Mouse (Mus musculus) limb, embryonic 11.5 days (tissue): Measurements from ENCODE around the gene Bora. TPM values are rescaled to one million over a fixed set of nuclear protein-coding genes. Genes with fewer than 3 reads are reported as not detected.
"Not testable (repeated sequence)": the region's sequence is repeated elsewhere in the genome, so short reads cannot be mapped to it uniquely, and the experiment has no call there.

Experiments
- ATAC-seq: fragments of 200-750 bp; cut with Nextera tagmentation; 2 replicates; pipeline ENCODE4 v1.8.0; 2017; ENCODE audit warnings: low read depth; ENCODE audit not compliant: insufficient number of reproducible peaks, low FRiP score, low TSS enrichment
- DNase-seq: peaks from one replicate; pipeline ENCODE4 v3.0.0-alpha.2; 2015; ENCODE audit warnings: low spot score
- H3K27ac ChIP-seq: fragments of 300-500 bp; sonication (generic); replicated peaks from 2 replicates; pipeline ENCODE4 v1.5.1; 2014; ENCODE audit warnings: low read depth, mild to moderate bottlenecking, low read length
- H3K27me3 ChIP-seq: fragments of 300-500 bp; sonication (generic); 2 replicates; pipeline ENCODE4 v1.6.1; 2014; ENCODE audit warnings: mild to moderate bottlenecking, low read length, mixed read lengths; ENCODE audit not compliant: control insufficient read depth, insufficient read depth
- H3K36me3 ChIP-seq: fragments of 300-500 bp; sonication (generic); 2 replicates; pipeline ENCODE4 v1.6.1; 2014; ENCODE audit warnings: mild to moderate bottlenecking, low read length, moderate library complexity, mixed read lengths; ENCODE audit not compliant: control insufficient read depth, insufficient read depth
- H3K4me1 ChIP-seq: fragments of 300-500 bp; sonication (generic); 2 replicates; pipeline ENCODE4 v1.6.1; 2014; ENCODE audit warnings: low read length, mixed read lengths; ENCODE audit not compliant: control insufficient read depth, insufficient read depth
- H3K4me2 ChIP-seq: fragments of 300-500 bp; sonication (generic); 2 replicates; pipeline ENCODE4 v1.6.1; 2014; ENCODE audit warnings: low read depth, mild to moderate bottlenecking, moderate library complexity; ENCODE audit not compliant: severe bottlenecking
- H3K4me3 ChIP-seq: fragments of 300-500 bp; sonication (generic); 2 replicates; pipeline ENCODE4 v1.5.1; 2014; ENCODE audit warnings: low read depth, low read length
- H3K9ac ChIP-seq: fragments of 300-500 bp; sonication (generic); 2 replicates; pipeline ENCODE4 v1.6.1; 2014; ENCODE audit warnings: mild to moderate bottlenecking, low read length
- H3K9me3 ChIP-seq: fragments of 300-500 bp; sonication (generic); 2 replicates; pipeline ENCODE4 v1.6.1; 2016; ENCODE audit warnings: low read length; ENCODE audit not compliant: control insufficient read depth
- WGBS: fragments of 180-500 bp; shearing (Covaris S2); extraction: QIAGEN DNeasy Blood & Tissue Kit; methylation state at CpG from one replicate; pipeline ENCODE4 v1.1.7; 2014; 5-methylcytosine and 5-hydroxymethylcytosine counted together
- polyA plus RNA-seq: library from polyadenylated mRNA; unstranded; fragments of >200 nt; fragmentation: Nextera tagmentation; extraction: Ambion mirVana; gene quantifications from 2 replicates; pipeline ENCODE4 v1.2.1, GENCODE M21; 2014

Gene Bora
- polyA plus RNA-seq, 1 experiment from 2014 or later = 94.8 TPM

GRCm38 (mm10) chr14:99031337-99031873 lies 14.6 kb upstream of the Bora start:
- H3K4me3 ChIP-seq = no peak overlapping the region
- no peak overlapping the region for H3K27ac ChIP-seq
- no peak for ATAC-seq
- WGBS = 86% methylated on average over 5 of the region's 5 CpGs
- H3K9ac ChIP-seq = no peak overlapping the region
- H3K27me3 ChIP-seq = no peaks in the 10 kb centered on the region
- H3K4me2 ChIP-seq = no peak overlapping the region
- H3K4me1 ChIP-seq = no peaks in the 10 kb centered on the region
- DNase-seq = peak; percentile 18
- H3K36me3 ChIP-seq = peaks cover 2% of the 10 kb centered on the region; the same call in 1 of the 2 replicates
- H3K9me3 ChIP-seq = no peaks in the 10 kb centered on the region

DNA sequence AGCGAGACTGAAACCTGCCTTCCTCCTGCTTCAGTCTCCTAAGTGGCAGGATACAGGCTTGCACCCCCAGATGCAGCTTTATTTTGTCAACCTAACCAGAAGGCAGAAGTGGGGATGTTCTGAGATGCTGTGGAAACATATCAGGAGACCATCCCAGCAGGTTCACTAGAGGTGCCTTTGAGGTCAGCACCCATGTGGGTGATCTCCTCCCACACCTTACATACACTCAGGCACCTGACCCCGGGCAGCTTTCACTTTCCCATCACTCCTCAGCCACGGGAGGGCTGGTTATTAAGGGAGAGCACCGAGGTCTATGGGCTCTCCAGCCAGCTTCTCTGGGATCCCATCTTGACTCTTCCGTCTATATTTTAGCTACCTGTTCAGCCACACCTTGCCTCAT lies 13.4 kb upstream of the Bora start:
- 81% methylated on average over 5 of the region's 5 CpGs for WGBS
- no peak overlapping the region for H3K27ac ChIP-seq

GRCm38 (mm10) chr14:99034851-99035250 lies 11.2 kb upstream of the Bora start:
- not testable (repeated sequence) for H3K4me1 ChIP-seq, H3K4me2 ChIP-seq, DNase-seq, H3K9me3 ChIP-seq, H3K4me3 ChIP-seq, H3K36me3 ChIP-seq, H3K27me3 ChIP-seq, ATAC-seq, H3K27ac ChIP-seq, H3K9ac ChIP-seq
- 94% methylated on average over 8 of the region's 8 CpGs for WGBS

More for the DNA sequence above, 13.4 kb upstream of the Bora start:
- no peaks in the 10 kb centered on the region for H3K27me3 ChIP-seq
- no peak overlapping the region for H3K4me3 ChIP-seq
- H3K9ac ChIP-seq = no peak overlapping the region
- ATAC-seq = no peak
- peaks cover 2% of the 10 kb centered on the region; the same call in 1 of the 2 replicates for H3K36me3 ChIP-seq
- H3K4me2 ChIP-seq = no peak overlapping the region
- no peaks in the 10 kb centered on the region for H3K4me1 ChIP-seq
- no peaks in the 10 kb centered on the region for H3K9me3 ChIP-seq
- peak; percentile 20 for DNase-seq

DNA sequence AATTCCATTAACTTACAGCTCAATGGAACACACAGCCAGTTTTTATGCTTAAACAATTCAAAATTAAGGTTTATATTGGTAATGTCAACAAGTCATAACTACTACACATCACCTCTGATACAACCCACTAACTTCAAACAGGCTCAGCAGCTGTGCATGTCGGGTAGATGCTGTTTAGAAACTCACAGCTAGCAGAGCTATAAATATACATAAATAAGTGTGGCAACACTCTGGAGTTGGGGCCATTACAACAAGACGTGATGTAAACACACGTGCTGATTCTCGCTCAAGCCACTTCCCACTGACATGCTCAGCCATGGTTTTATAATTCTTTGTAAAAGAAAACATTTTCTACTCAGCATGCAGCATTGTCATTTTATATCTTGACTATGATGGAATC lies 10.0 kb upstream of the Bora start:
- H3K4me3 ChIP-seq = no peak overlapping the region

GRCm38 (mm10) chr14:99037703-99038102 lies 8.3 kb upstream of the Bora start:
- H3K36me3 ChIP-seq = peaks cover 2% of the 10 kb centered on the region; the same call in 1 of the 2 replicates
- H3K27ac ChIP-seq = no peak overlapping the region
- ATAC-seq (no peak), DNase-seq (no peak)
- no peaks in the 10 kb centered on the region for H3K9me3 ChIP-seq
- H3K9ac ChIP-seq = no peak overlapping the region
- H3K4me1 ChIP-seq = no peaks in the 10 kb centered on the region
- no peak overlapping the region for H3K4me2 ChIP-seq
- H3K4me3 ChIP-seq = no peak overlapping the region
- no peaks in the 10 kb centered on the region for H3K27me3 ChIP-seq
- WGBS = 95% methylated on average over 2 of the region's 2 CpGs

More for the DNA sequence above, 10.0 kb upstream of the Bora start:
- H3K4me2 ChIP-seq = no peak overlapping the region
- DNase-seq (no peak), ATAC-seq (no peak)
- no peak overlapping the region for H3K9ac ChIP-seq
- H3K27ac ChIP-seq = no peak overlapping the region
- H3K9me3 ChIP-seq = no peaks in the 10 kb centered on the region
- H3K27me3 ChIP-seq = no peaks in the 10 kb centered on the region
- H3K4me1 ChIP-seq = no peaks in the 10 kb centered on the region
- H3K36me3 ChIP-seq = peaks cover 2% of the 10 kb centered on the region; the same call in 1 of the 2 replicates
- WGBS = 72% methylated on average over 4 of the region's 4 CpGs

DNA sequence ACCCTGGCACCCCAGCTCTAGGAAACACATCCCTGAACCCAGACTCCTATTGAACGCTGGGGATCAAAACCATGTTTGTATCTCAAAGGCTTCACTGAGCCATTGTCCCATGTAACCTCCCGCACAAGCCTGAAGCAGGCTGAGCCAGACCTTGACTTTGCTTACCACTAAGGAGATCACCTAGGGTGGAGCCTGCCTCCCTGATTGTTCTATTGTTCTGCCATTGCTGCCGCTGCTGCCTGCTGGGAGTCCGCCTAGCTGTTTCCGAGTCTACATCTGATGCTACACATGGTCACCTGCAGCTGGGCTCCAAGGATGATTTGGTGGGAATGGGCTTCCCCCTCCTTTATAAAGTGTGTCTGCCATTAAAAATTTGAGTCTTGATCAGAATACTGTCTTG lies 6.7 kb upstream of the Bora start:
- DNase-seq = peak; percentile 15
- not testable (repeated sequence) for H3K27me3 ChIP-seq, H3K9ac ChIP-seq, H3K36me3 ChIP-seq, H3K27ac ChIP-seq, H3K4me3 ChIP-seq, H3K4me2 ChIP-seq, ATAC-seq, H3K4me1 ChIP-seq, H3K9me3 ChIP-seq
- WGBS = 88% methylated on average over 5 of the region's 5 CpGs

GRCm38 (mm10) chr14:99041416-99041815 lies 4.6 kb upstream of the Bora start:
- Histone ChIP-seq H3K36me3 (no peaks in the 10 kb centered on the region), H3K4me1 (peaks cover 9% of the 10 kb centered on the region), H3K27me3 (no peaks in the 10 kb centered on the region), H3K27ac (no peak overlapping the region), H3K9me3 (no peaks in the 10 kb centered on the region), H3K4me2 (no peak overlapping the region), H3K4me3 (no peak overlapping the region), H3K9ac (no peak overlapping the region)
- DNase-seq (no peak), ATAC-seq (no peak)
- WGBS = 77% methylated on average over 4 of the region's 4 CpGs

DNA sequence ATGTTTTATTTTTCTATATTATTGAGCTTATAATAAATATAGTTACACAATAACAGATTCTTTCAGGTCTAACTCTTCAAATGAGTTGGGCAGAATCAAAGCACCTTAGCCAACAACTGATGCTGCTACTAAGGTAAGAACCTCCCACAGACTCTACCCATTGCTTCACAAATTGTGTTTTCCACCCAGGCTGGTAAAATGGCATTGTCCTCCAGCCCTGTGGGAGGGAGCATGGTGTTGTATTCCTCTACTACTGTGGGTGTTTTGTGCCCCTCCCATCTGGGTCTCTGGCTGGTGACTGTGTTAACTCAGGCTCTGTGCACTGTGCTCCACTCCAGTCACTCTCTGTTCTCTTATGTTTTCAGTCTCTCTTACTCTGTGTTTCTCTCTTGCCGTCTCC lies 2.5 kb upstream of the Bora start:
- Histone ChIP-seq H3K4me1 (peaks cover 9% of the 10 kb centered on the region), H3K4me3 (no peak overlapping the region), H3K9me3 (no peaks in the 10 kb centered on the region), H3K27ac (no peak overlapping the region), H3K9ac (no peak overlapping the region), H3K27me3 (no peaks in the 10 kb centered on the region), H3K36me3 (no peaks in the 10 kb centered on the region), H3K4me2 (peak overlapping the region; percentile 47; the same call in 1 of the 2 replicates)
- DNase-seq = no peak
- 65% methylated on average over 1 of the region's 1 CpGs for WGBS
- no peak for ATAC-seq

DNA sequence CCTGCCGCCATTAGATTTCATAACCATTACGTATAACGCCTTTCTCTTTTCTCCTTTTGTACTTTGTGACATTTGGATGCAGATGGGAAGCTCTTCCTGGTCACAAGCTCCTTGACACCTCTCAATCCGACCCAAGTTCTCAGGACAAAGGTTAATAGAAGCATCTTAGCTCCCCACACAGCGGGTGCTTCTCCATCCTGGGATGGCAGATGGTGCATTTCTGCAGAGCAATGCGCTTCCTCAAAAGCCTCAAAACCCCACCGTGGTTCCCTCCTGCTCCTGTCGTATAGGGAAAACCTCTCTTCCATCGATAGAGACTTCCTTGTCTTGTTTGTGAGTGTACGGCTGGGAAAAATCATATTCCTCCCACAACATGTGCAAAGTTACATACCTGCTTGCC lies 1.9 kb upstream of the Bora start:
- DNase-seq (no peak), ATAC-seq (no peak)
- H3K27me3 ChIP-seq = no peaks in the 10 kb centered on the region
- peaks cover 9% of the 10 kb centered on the region for H3K4me1 ChIP-seq
- H3K4me3 ChIP-seq = 0 out of 2 replicates have a peak overlapping the region, but pooled peaks have one; percentile 97
- peak overlapping the region; percentile 47 for H3K4me2 ChIP-seq
- no peak overlapping the region for H3K27ac ChIP-seq
- no peak overlapping the region; the same call in 1 of the 2 replicates for H3K9ac ChIP-seq
- H3K36me3 ChIP-seq = no peaks in the 10 kb centered on the region
- WGBS = 44% methylated on average over 10 of the region's 10 CpGs
- no peaks in the 10 kb centered on the region for H3K9me3 ChIP-seq
